Mouse (Mus musculus): Measurements from ENCODE around the gene Sorbs1. TPM values are rescaled to one million over a fixed set of nuclear protein-coding genes. Genes with fewer than 3 reads are reported as not detected.

Sorbs1 gene
- total RNA-seq, 1 experiment from 2014 or later: 5.8 TPM

DNA sequence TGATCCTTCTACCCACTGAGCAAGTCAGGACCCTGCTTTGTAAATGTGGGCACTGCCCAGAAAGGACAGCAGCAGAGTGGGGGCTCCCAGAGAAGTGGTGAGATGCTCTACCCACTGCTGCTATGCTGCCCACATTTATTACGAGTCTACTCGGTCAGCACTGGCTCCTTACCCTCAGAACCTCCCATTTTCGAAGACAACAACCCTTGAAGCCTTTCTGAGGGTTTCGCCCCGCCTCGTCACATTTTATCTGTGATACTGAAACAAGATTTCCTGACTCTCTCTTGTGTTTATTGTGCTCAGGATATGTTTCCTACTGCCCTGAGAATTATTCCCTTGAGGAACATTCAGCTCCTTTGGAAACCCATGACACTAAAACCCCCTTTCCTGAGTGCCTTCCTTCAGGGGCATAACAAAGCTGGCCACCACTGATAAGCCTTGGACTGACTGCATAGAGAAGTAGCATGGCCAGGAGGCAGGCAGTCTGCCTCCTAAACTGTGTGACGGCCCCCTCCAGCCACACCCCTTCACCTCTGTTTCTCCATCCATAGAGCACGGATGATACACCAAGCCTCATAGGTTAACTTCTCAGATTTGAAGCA lies 24.6 kb downstream of the Sorbs1 start:
- ATAC-seq (replicated peaks; ENCODE audit: low read depth, poor library complexity, severe bottlenecking): peak; percentile 76

GRCm38 (mm10) chr19:40487561-40487960 lies 26.0 kb downstream of the Sorbs1 start:
- ATAC-seq (replicated peaks; ENCODE audit: low read depth, poor library complexity, severe bottlenecking): peak; percentile 39

GRCm38 (mm10) chr19:40481115-40481514 lies 32.5 kb downstream of the Sorbs1 start:
- no peak for ATAC-seq (replicated peaks; ENCODE audit: low read depth, poor library complexity, severe bottlenecking)

DNA sequence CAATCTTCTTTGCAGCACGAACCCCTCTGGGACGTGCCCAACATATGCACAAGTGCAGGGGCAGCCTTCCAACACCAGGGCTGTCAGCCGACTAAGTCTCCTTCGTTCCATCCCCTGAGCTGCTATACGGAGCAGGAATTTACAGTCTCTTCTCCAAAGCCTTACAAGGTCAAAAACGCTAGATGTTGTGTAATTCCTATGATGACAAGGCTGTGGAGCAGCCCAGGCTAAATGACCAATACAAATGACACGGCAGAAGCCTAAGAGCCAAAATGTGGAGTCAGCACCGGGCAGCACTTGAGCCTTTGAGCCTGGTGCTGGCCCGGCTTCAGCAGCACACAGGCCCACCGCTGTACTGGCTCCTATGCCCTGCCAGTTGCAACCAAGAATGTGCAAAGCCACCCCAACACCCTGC lies 35.4 kb downstream of the Sorbs1 start:
- no peak for ATAC-seq (replicated peaks; ENCODE audit: low read depth, poor library complexity, severe bottlenecking)

DNA sequence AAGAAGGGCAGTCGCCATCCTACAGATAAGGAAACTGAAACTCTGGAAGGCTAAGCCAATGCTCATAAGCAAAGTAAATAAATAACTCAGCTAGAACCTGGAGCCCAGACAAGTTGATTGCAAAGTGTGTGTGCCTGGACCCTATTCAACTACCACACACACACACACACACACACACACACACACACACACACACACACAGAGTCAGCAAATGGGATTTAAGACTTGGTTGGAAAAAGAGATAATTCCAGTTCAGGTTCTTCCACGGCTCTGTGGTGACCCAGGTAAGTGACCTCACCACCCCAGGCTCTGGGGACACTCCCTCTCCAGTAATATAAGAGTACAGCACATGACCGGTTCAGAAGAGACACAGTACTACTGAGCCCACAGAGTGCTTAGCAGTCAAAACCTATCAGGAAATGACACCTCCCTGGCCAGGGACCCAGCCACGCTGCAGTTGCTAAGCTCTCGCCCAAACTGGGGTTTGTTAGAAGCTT lies 36.1 kb downstream of the Sorbs1 start:
- ATAC-seq (replicated peaks; ENCODE audit: low read depth, poor library complexity, severe bottlenecking): peak; percentile 69; the same call in 1 of the 2 replicates

DNA sequence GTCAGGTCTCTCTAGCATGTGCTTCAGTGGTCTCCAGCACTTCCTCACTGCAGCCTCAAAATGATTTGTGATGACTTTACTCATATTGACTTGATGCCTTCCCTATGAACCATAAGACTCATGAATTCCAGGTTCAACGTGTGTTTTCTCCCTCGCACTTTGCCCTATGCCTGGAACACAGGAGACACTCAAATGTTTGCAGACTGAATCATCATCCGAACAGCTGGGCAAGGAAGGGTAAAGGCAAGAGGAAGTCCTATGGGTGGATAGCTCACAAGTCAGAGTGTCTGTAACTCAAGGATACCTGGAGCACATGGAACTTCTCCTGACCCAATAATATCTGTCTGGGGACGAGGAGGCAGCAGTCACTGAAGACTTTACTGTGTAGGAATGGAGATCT lies 37.1 kb downstream of the Sorbs1 start:
- ATAC-seq (replicated peaks; ENCODE audit: low read depth, poor library complexity, severe bottlenecking): no peak

- no peak for ATAC-seq (replicated peaks; ENCODE audit: low read depth, poor library complexity, severe bottlenecking)
Measured at GRCm38 (mm10) chr19:40471526-40472245, 41.9 kb downstream of the Sorbs1 start.

DNA sequence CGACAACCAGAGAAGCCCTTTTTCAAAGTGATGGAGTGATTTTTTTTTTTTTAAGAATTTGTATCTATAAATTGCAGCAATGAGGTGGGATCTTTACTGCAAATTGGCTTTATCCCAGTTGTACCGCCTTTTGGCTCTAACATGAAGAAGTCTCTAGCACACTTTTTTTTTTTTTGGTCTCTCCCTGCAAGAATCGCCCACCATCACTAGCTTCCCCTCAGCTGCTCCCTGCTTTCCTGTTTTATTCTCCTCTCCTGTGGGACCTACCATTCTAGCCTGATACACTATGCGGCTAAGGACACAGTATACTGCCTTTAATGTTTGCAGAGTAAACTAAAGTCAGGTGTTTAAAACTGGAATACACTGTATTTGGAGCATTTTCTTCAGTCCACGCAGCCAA lies 43.8 kb downstream of the Sorbs1 start:
- ATAC-seq (replicated peaks; ENCODE audit: low read depth, poor library complexity, severe bottlenecking): no peak

DNA sequence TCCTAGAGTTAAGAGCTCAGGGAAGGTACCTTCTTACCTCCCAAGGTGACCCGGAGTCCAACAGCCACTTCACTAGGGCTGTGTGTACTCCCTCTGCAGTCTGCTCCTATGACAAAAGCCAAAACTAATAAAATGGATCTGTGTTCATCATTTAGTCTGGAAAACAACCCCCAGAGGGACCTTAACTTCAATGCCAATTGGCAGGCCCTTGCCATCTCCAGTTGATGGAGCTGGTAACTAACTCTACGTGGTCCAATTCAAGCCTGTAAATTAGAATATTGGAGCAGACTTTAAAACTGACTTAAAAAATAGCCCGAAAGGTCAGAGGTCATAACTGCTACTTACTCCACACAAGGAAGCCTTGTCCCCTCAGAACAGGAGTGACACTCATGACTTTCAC lies 45.3 kb downstream of the Sorbs1 start:
- ATAC-seq (replicated peaks; ENCODE audit: low read depth, poor library complexity, severe bottlenecking): no peak

DNA sequence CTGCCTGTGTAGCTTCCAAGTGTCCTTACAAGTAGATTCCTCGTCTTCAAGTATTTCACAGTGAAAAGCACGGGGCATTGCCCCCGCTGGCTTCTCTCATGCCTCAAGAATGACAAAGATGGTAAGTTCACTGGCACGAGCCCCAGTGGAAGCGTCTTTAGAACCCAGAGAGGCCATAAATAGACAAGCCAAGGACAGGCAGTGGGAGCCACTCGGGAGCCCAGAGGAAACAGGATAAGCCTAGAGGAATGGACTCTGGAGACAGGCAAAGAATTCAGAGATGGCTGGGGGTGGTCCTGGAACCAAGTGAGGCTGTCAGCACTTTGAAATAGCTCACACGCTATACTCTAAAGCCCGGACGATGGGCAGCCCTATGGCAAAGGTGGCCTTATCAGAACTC lies 45.8 kb downstream of the Sorbs1 start:
- ATAC-seq (replicated peaks; ENCODE audit: low read depth, poor library complexity, severe bottlenecking): no peak

DNA sequence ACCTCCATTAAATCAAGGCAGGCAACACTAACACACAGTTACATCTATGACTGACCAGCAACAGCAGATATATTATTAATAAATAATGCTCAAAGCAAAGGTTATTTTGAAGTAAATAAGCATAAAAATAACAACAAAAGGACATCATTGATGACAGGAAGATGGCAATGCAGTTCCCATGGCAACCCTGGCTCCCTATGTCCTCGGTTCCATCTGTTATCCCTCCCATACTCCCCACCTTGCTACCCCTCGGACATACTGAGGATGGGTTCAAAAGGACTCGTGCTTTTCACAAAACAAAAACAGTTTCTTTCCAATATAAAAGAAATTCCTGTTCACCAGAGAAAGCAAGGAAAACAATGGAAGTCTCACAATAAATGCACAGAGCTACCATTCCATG lies 48.2 kb downstream of the Sorbs1 start:
- no peak for ATAC-seq (replicated peaks; ENCODE audit: low read depth, poor library complexity, severe bottlenecking)

DNA sequence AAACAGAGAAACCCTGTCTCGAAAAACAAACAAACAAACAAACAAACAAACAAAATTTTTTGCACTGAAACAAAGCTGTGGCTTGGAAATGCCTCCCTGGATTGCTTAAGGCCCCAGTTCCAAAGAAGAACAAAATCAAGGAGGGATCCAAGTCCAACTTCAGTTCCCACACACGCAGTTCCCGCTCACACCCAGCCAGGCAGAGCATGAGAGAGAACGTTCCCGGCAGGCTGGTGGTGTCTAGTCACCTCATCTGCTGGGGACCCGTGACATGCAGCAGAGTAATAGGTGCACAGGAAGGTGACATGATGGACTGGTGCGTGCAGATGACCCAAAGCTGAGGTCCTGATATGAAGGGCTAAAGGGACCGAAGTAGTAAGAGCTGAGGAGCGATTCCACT lies 49.2 kb downstream of the Sorbs1 start:
- ATAC-seq (replicated peaks; ENCODE audit: low read depth, poor library complexity, severe bottlenecking): no peak

- ATAC-seq (replicated peaks; ENCODE audit: low read depth, poor library complexity, severe bottlenecking): no peak
Measured at GRCm38 (mm10) chr19:40462892-40463291, 50.7 kb downstream of the Sorbs1 start.

DNA sequence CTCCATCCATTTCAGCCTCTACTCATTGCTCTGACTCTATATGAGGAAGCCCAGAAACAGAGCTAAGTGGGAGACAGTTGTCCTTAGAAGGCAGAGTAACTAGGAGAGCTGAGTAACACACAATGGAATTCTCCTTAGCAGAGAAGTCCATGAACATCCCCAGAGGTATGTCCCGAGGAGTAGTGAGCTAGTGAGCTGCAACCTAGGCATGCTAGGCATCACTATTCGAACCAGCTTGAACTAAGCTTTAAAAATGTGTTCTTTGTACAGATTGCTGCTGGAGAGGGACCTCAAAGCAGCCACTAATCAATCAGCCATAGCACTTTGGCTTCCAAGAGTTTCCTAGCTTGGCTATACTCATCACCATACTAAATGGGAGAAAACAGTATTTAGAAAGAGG lies 51.1 kb downstream of the Sorbs1 start:
- no peak for ATAC-seq (replicated peaks; ENCODE audit: low read depth, poor library complexity, severe bottlenecking)

DNA sequence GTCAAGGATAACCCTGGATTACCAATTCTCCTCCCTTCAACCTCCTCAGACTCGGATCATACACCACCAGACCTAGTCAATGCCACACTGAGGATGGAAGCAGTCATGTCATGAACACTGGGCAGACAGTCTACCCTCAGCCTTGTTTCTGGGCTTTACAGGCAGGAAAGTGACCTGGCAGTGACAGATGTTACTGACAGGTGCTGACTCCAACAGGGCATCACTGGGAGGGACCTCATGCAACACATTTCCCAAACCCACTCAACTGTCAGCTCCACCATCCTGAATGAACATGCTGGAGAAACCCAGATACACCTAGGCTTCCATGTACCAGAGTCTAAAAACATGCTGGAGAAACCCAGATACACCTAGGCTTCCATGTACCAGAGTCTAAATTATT lies 51.9 kb downstream of the Sorbs1 start:
- ATAC-seq (replicated peaks; ENCODE audit: low read depth, poor library complexity, severe bottlenecking): no peak

- ATAC-seq (replicated peaks; ENCODE audit: low read depth, poor library complexity, severe bottlenecking): peak; percentile 62; the same call in 1 of the 2 replicates
Measured at GRCm38 (mm10) chr19:40460854-40461490, 52.6 kb downstream of the Sorbs1 start.

GRCm38 (mm10) chr19:40459338-40459737 lies 54.2 kb downstream of the Sorbs1 start:
- ATAC-seq (replicated peaks; ENCODE audit: low read depth, poor library complexity, severe bottlenecking): no peak

DNA sequence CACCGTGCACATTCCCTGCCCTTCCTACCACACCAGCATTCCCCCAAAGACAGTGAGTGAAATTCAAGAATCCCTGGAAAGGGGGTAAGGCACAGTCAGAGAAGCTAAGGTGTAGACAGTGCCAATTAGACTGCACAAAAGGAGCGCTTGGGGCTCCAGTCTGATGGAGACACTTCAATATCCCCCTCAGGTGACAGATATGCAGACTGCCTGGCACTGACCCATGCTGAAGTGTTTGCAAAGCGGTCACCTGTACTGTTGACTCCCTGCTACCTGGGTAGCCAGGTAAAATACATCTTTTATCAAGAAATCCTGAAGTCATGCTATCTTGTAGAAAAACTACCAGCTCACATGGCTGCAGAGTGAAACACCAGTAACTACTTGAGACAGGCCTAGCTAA lies 54.8 kb downstream of the Sorbs1 start:
- no peak for ATAC-seq (replicated peaks; ENCODE audit: low read depth, poor library complexity, severe bottlenecking)

- ATAC-seq (replicated peaks; ENCODE audit: low read depth, poor library complexity, severe bottlenecking): no peak
Measured at GRCm38 (mm10) chr19:40455248-40455647, 58.3 kb downstream of the Sorbs1 start.

DNA sequence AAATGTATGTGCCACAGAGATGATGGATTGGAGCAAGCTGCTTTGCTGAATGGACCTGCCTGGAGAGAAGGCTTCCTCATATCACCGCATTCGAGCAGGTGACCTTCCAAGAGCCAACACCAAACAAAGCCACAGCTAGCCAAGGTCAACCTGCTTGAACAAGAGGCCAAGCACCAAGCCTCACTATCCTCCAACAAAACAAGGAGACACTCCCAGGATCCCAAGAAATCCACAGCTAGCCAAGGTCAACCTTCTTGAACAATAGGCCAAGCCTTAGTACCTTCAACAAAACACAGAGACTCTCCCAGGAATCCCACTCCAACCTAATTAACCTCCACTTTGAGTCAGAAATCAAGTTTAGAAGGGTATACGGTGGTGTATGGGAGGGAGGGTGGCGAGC lies 59.5 kb downstream of the Sorbs1 start:
- no peak for ATAC-seq (replicated peaks; ENCODE audit: low read depth, poor library complexity, severe bottlenecking)

GRCm38 (mm10) chr19:40452201-40452600 lies 61.4 kb downstream of the Sorbs1 start:
- ATAC-seq (replicated peaks; ENCODE audit: low read depth, poor library complexity, severe bottlenecking): no peak

Data from common myeloid progenitor, adult 5-6 weeks (primary cell).